Mouse (Mus musculus): ENCODE results near the gene Six4. TPM values are rescaled to one million over a fixed set of nuclear protein-coding genes. Genes with fewer than 3 reads are reported as not detected.

Gene Six4
- polyA plus RNA-seq, 1 experiment, result 2.0 TPM

DNA sequence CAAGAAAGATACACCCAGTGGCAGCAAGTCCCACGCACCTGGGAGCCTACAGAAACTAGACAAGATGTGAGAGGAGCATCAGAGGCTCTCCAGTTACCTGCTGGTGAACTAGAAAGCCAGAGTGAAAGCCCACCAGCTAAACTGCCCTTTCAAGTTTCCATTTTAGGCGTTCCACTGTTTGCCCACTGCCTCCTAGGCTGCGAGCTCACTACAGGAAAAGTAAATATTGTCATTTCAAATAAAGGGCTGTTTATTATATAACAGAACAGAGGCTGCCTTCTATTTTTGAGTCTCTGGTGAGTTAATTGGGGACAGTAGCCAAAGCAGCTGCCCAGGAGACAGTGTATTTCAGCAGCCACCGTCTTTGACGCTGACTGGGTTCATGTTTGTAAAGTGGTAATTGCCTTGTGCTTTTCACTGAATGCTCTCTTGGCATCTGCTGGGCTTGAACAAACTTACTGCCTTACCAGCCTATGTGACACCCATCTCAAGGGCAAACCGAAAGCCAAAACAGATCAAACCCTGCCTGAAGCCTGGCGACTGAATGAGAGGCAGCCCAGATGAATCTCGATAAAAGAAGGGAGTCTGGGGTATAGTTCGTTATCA, 52.3 kb downstream of the Six4 start:
- Histone ChIP-seq H3K27ac (ENCODE audit: control insufficient read depth, insufficient read depth, low read depth, low read length, poor library complexity) (no peak overlapping the region), H3K4me1 (ENCODE audit: control insufficient read depth, insufficient read depth, low read length) (no peaks in the 10 kb centered on the region), H3K4me3 (replicated peaks; ENCODE audit: control insufficient read depth, low read depth, low read length) (no peak overlapping the region)
- 72% methylated on average over 9 of the region's 9 CpGs for WGBS
- no peak for TF ChIP-seq CTCF (IDR thresholded peaks at IDR 0.05; ENCODE audit: control insufficient read depth, insufficient read depth, low read length)
- no peak for TF ChIP-seq POLR2A (IDR thresholded peaks at IDR 0.05; ENCODE audit: borderline replicate concordance, control insufficient read depth, low read depth, low read length)

DNA sequence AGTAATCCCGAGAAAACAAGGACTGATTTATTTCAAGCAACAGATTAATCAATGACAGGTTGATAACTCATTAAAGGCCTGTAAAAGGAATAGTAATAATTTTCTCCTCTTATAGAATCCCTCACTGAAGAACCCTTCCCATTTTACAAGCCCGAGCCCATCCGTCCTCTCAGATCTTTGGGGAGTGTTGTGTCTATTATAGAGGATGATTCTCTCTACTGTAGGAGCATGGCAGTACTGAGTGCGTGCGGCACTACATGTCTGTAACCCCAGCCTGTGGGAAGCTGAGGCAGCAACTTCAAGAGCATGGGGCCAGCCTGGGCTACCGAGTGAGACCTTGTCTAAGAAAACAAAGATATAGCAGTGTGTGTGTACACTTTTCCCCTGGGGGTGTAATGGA, 55.8 kb downstream of the Six4 start:
- TF ChIP-seq CTCF (IDR thresholded peaks at IDR 0.05; ENCODE audit: control insufficient read depth, insufficient read depth, low read length), result no peak
- Histone ChIP-seq H3K27ac (ENCODE audit: control insufficient read depth, insufficient read depth, low read depth, low read length, poor library complexity) (no peak overlapping the region), H3K4me1 (ENCODE audit: control insufficient read depth, insufficient read depth, low read length) (no peaks in the 10 kb centered on the region), H3K4me3 (replicated peaks; ENCODE audit: control insufficient read depth, low read depth, low read length) (no peak overlapping the region)
- WGBS, result 83% methylated on average over 6 of the region's 6 CpGs

DNA sequence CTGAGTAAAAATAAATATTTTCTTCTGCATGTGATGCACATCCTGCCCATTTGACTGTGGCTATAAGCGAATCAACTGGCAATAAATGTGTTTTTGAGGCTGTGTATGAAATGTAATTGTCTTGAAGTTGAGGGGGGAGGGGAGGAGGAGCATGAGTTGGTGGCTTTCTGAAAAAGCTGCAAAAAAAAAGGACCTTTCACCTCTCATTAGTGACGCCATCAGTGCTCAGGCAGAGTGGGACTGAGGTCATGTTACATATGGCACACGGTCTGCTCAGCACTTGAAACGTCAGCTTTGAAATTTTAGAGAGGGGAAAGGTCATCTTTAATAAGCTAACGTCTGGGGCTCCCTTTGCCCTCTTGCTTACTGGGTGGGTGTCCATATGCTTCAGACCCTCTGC, 57.8 kb downstream of the Six4 start:
- WGBS, result 26% methylated on average over 5 of the region's 5 CpGs
- no peak overlapping the region for H3K4me3 ChIP-seq (replicated peaks; ENCODE audit: control insufficient read depth, low read depth, low read length)
- no peaks in the 10 kb centered on the region for H3K4me1 ChIP-seq (ENCODE audit: control insufficient read depth, insufficient read depth, low read length)
- no peak overlapping the region for H3K27ac ChIP-seq (ENCODE audit: control insufficient read depth, insufficient read depth, low read depth, low read length, poor library complexity)
- no peak for TF ChIP-seq POLR2A (IDR thresholded peaks at IDR 0.05; ENCODE audit: borderline replicate concordance, control insufficient read depth, low read depth, low read length)
- no peak for TF ChIP-seq CTCF (IDR thresholded peaks at IDR 0.05; ENCODE audit: control insufficient read depth, insufficient read depth, low read length)

DNA sequence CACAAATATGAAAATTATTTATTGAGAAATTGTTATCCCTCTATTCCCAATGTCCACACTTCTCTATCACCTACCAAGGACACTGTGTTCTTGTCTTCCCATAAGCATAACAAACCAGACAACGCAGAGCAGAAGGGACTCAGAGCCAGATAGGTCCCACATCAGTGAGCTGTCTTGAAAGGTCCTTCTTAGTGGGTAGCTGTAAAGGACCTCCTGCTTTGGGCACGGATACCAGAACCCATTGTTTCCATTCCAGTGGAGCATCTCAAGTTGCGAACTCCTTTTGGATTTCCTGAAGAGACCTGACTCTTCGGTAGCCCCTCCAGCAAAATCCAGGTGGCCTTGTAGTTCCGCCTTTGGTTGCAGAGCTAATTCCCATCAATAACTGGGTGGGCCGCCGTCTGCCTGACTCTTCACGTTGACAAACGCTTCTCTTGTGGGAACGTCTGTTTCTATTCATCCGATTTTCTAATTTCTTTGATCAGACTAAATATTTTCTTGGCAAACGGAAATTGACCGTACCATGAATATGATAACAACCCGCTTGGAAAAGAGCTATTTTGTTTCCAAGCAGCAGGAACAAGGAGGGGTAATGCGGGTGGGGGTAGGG, 58.6 kb downstream of the Six4 start:
- 32% methylated on average over 15 of the region's 15 CpGs for WGBS
- TF ChIP-seq POLR2A (IDR thresholded peaks at IDR 0.05; ENCODE audit: borderline replicate concordance, control insufficient read depth, low read depth, low read length) (no peak), CTCF (IDR thresholded peaks at IDR 0.05; ENCODE audit: control insufficient read depth, insufficient read depth, low read length) (no peak)
- no peaks in the 10 kb centered on the region for H3K4me1 ChIP-seq (ENCODE audit: control insufficient read depth, insufficient read depth, low read length)
- no peak overlapping the region for H3K4me3 ChIP-seq (replicated peaks; ENCODE audit: control insufficient read depth, low read depth, low read length)
- no peak overlapping the region for H3K27ac ChIP-seq (ENCODE audit: control insufficient read depth, insufficient read depth, low read depth, low read length, poor library complexity)

DNA sequence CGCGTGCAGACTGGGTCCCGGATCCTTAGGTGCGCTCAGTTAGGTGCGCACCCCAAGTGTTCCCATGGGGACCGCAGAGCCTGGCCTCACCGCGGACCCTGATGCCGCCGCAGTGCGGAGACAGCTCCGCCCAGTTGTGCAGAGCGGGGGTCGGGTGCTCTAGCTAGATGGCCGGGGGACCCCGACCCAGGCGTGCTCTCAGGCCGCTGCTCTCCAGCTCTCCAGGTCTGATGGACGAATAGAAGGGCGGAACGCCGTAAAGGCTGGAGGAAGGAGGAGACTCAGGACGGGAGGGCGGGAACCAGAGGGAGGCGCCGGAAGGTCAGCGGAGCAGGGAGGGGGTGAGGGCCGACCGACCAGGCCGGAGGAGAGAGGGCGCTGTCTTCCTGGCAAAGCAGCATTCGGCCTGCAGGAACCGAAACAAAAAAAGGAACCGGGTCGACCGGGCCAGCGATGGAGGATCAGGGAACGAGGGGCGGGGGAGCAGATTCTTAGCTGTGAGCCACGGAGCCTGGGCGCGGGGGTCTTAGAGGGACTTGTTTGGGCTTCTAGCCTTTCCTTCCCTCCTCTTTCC, 59.5 kb downstream of the Six4 start, which contains the start of gene Six1:
Gene Six1 (minus strand): TSS at position 220 of the 574 bp plus-strand sequence.
- Histone ChIP-seq H3K4me1 (ENCODE audit: control insufficient read depth, insufficient read depth, low read length) (no peaks in the 10 kb centered on the region), H3K27ac (ENCODE audit: control insufficient read depth, insufficient read depth, low read depth, low read length, poor library complexity) (no peak within 1 kb of the TSS), H3K4me3 (replicated peaks; ENCODE audit: control insufficient read depth, low read depth, low read length) (peak within 1 kb of the TSS; percentile 38)
- TF ChIP-seq CTCF (IDR thresholded peaks at IDR 0.05; ENCODE audit: control insufficient read depth, insufficient read depth, low read length) (no peak; the same call in 1 of the 2 replicates), POLR2A (IDR thresholded peaks at IDR 0.05; ENCODE audit: borderline replicate concordance, control insufficient read depth, low read depth, low read length) (no peak)
- WGBS, result 2% methylated on average over 42 of the region's 42 CpGs

DNA sequence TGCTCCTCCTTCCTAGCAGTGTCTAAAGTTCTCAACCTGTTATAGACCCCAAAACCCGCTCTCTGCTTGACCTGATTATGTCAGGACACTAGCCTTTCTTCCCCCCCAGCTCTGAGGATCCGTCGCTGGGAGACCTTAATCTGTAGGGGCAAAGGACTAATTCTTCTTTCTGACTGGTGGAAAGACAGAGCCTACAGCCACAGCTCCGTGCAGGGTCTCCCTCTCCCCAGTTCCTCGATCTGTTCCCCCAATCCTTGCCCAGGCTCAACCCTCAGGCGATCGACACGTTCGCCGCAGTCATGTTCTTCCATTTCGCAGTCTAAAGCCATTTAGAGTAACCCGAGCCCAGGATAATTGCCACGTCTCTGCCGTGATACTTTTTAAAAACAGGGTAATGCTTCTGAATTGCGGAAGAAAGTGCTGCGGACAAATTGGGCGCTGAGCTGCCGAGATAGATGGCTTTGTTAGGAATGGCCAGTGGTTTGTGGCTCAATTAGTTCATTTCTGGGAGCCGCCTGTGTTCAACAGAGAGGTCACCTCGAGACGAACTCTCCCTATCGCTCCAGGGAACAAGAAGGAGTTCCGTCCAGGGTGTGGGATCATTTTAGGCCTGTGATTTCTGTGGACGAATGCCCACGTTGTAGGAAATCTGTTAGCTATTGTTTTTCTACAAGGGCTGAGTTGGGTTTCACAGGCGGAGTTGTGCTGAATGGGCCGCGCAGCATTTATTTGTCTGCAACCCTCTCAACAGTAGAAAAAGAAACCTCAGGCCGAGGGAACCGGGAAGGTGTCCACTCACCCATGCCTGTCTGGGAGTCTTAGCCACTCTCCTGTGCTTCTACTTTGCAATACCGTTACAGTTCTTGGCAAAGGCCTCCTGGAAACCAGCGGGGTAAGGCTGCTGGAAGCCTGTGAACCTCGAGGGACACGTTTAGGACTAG, 60.3 kb downstream of the Six4 start:
- Histone ChIP-seq H3K4me3 (replicated peaks; ENCODE audit: control insufficient read depth, low read depth, low read length) (no peak overlapping the region), H3K27ac (ENCODE audit: control insufficient read depth, insufficient read depth, low read depth, low read length, poor library complexity) (no peak overlapping the region), H3K4me1 (ENCODE audit: control insufficient read depth, insufficient read depth, low read length) (no peaks in the 10 kb centered on the region)
- no peak for TF ChIP-seq CTCF (IDR thresholded peaks at IDR 0.05; ENCODE audit: control insufficient read depth, insufficient read depth, low read length)
- WGBS, result 3% methylated on average over 34 of the region's 34 CpGs

DNA sequence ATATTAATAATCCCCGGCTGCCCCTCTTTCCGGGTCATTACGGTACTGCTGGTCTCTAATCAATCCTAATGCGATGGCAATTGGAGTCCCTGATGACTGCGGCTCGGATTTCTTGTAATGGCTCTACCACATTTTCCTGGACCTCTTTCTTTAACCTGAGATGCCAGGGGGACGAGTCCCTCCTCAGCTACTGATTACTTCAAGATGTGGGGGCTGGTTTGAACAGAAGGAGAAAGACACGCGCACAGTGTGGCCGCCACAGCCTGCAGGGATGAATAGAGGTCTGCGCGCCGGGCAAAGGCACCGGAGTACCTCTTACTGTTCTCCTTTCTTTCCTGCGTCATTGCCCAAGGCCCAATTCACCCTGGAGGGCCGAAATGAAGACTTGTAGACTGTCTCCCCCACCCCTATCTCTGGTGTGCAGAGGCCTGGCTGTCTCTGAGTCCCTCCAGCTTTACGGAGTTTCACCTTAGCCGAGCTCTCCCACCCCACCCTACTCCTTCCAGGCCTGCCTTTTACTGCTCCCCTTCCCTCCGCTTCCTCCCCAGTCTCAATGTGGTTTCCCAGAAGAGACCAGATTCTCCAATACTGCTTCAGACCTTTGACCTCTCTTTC, 61.1 kb downstream of the Six4 start:
- Histone ChIP-seq H3K4me3 (replicated peaks; ENCODE audit: control insufficient read depth, low read depth, low read length) (no peak overlapping the region), H3K4me1 (ENCODE audit: control insufficient read depth, insufficient read depth, low read length) (no peaks in the 10 kb centered on the region), H3K27ac (ENCODE audit: control insufficient read depth, insufficient read depth, low read depth, low read length, poor library complexity) (no peak overlapping the region)
- 8% methylated on average over 19 of the region's 19 CpGs for WGBS
- no peak for TF ChIP-seq POLR2A (IDR thresholded peaks at IDR 0.05; ENCODE audit: borderline replicate concordance, control insufficient read depth, low read depth, low read length)
- TF ChIP-seq CTCF (IDR thresholded peaks at IDR 0.05; ENCODE audit: control insufficient read depth, insufficient read depth, low read length), result no peak
